Mouse (Mus musculus) lung, postnatal 0 days (tissue): ENCODE data around the gene Creb3l2. TPM values are rescaled to one million over a fixed set of nuclear protein-coding genes. Genes with fewer than 3 reads are reported as not detected.

Source experiments
- ATAC-seq: fragments of 200-750 bp; cut with Nextera tagmentation; 2 replicates; pipeline ENCODE4 v1.8.0; 2017; ENCODE audit warnings: moderate library complexity
- DNase-seq: peaks from one replicate; pipeline ENCODE4 v3.0.0-alpha.2; 2016; ENCODE audit warnings: low spot score
- H3K27ac ChIP-seq: fragments of 300-500 bp; sonication (generic); 2 replicates; pipeline ENCODE4 v1.5.1; 2014; ENCODE audit warnings: antibody characterized with exemption, mild to moderate bottlenecking, low read length, mixed read lengths
- H3K27me3 ChIP-seq: fragments of 300-500 bp; sonication (generic); replicated peaks from 2 replicates; pipeline ENCODE4 v1.6.1; 2014; ENCODE audit warnings: low read length, mixed read lengths; ENCODE audit not compliant: insufficient read depth
- H3K36me3 ChIP-seq: fragments of 300-500 bp; sonication (generic); 2 replicates; pipeline ENCODE4 v1.6.1; 2014; ENCODE audit warnings: low read length, mixed read lengths; ENCODE audit not compliant: insufficient read depth
- H3K4me1 ChIP-seq: fragments of 300-500 bp; sonication (generic); 2 replicates; pipeline ENCODE4 v1.6.1; 2014; ENCODE audit warnings: antibody characterized with exemption, low read depth, low read length, mixed read lengths; ENCODE audit not compliant: insufficient read depth
- H3K4me2 ChIP-seq: fragments of 300-500 bp; sonication (generic); replicated peaks from 2 replicates; pipeline ENCODE4 v1.6.1; 2014; ENCODE audit warnings: low read depth, mild to moderate bottlenecking, low read length, moderate library complexity, mixed read lengths
- H3K4me3 ChIP-seq: fragments of 300-500 bp; sonication (generic); 2 replicates; pipeline ENCODE4 v1.5.1; 2014; ENCODE audit warnings: low read depth, low read length
- H3K9ac ChIP-seq: fragments of 300-500 bp; sonication (generic); replicated peaks from 2 replicates; pipeline ENCODE4 v1.6.1; 2014; ENCODE audit warnings: low read depth, mild to moderate bottlenecking
- H3K9me3 ChIP-seq: fragments of 300-500 bp; sonication (generic); 2 replicates; pipeline ENCODE4 v1.6.1; 2016; ENCODE audit warnings: low read length, mixed read lengths
- CTCF ChIP-seq: IDR thresholded peaks from 2 replicates; pipeline ENCODE4 v1.5.1; 2016; ENCODE audit warnings: antibody characterized with exemption, mild to moderate bottlenecking
- EP300 ChIP-seq: IDR thresholded peaks from 2 replicates; pipeline ENCODE4 v1.6.1; 2016; ENCODE audit warnings: antibody characterized with exemption, mild to moderate bottlenecking, control low read depth
- WGBS: fragments of 180-500 bp; shearing (Covaris S2); extraction: QIAGEN DNeasy Blood & Tissue Kit; methylation state at CpG from one replicate; pipeline ENCODE4 v1.1.7; 2014; 5-methylcytosine and 5-hydroxymethylcytosine counted together
- polyA plus RNA-seq: library from polyadenylated mRNA; unstranded; fragments of >200 nt; fragmentation: Nextera tagmentation; extraction: Ambion mirVana; gene quantifications from 2 replicates; pipeline ENCODE4 v1.2.1, GENCODE M21; 2015

The Creb3l2 gene
- polyA plus RNA-seq, 1 experiment from 2014 or later: 23.8 TPM

DNA sequence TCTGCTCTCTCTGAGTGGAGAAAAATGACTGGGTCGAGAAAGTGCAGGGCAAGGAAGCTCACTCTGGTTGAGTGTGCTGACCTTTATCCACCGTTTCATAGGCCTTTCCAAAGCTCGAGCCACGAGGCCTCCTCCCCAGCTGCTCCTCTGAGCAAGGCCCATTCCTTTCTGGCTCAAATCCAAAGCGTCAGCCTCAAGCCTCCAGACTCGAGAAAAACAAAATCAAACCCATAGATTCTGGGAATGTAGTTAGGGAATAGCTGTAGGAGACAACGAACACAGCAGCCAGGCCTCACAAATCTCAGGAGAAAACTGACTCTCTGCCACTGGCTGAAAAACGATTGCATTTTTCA lies 115.4 kb downstream of the Creb3l2 start:
- Histone ChIP-seq H3K4me2 (no peak overlapping the region), H3K9ac (no peak overlapping the region), H3K36me3 (peaks cover 3% of the 10 kb centered on the region; the same call in 1 of the 2 replicates), H3K9me3 (no peaks in the 10 kb centered on the region), H3K27me3 (no peaks in the 10 kb centered on the region), H3K27ac (no peak overlapping the region), H3K4me3 (no peak overlapping the region), H3K4me1 (0 out of 2 replicates have a peak, but pooled peaks cover 4% of the 10 kb centered on the region)
- DNase-seq (peak; percentile 65), ATAC-seq (peak; percentile 18; the same call in 1 of the 2 replicates)
- TF ChIP-seq CTCF (no peak), EP300 (no peak)
- WGBS: 19% methylated on average over 8 of the region's 8 CpGs

DNA sequence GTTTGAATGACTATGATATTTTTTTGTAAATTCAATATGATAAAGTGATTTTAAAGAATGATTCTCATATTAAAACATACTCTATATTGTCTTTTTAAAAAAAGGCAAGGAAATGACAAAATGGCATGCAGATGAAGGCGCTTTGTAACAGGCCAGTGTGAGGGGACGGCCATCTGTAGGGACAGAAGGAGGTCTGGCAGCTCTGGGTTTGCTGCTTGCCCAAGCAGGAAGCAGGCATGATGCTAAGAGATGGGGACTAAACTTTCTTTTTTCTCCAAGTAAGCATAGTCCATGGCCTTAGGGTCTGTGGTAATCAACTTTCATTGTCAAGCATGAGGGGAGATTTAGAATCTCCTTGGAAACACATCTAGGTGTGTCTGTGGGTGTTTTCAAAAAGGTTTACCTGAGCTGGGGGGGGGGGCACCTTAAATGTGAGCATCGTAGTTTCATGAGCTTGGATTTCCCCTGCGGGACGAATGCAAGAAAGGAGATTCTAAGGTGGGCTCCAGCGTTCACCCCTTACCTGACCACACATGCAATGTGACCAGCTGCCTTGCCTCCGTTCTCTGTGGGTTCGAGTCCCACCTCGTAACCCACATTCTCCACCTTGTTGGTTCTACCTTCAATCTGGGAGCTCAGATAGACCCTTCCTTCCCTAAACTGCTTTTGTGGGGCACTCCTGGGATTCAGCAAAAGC lies 115.9 kb downstream of the Creb3l2 start:
- 92% methylated on average over 9 of the region's 9 CpGs for WGBS
- H3K9ac ChIP-seq: no peak overlapping the region
- H3K4me2 ChIP-seq: no peak overlapping the region
- ATAC-seq (no peak), DNase-seq (no peak)
- H3K27me3 ChIP-seq: no peaks in the 10 kb centered on the region
- TF ChIP-seq EP300 (no peak), CTCF (no peak)
- no peaks in the 10 kb centered on the region for H3K36me3 ChIP-seq
- no peak overlapping the region for H3K27ac ChIP-seq
- 0 out of 2 replicates have a peak, but pooled peaks cover 4% of the 10 kb centered on the region for H3K4me1 ChIP-seq
- no peaks in the 10 kb centered on the region for H3K9me3 ChIP-seq
- H3K4me3 ChIP-seq: no peak overlapping the region

DNA sequence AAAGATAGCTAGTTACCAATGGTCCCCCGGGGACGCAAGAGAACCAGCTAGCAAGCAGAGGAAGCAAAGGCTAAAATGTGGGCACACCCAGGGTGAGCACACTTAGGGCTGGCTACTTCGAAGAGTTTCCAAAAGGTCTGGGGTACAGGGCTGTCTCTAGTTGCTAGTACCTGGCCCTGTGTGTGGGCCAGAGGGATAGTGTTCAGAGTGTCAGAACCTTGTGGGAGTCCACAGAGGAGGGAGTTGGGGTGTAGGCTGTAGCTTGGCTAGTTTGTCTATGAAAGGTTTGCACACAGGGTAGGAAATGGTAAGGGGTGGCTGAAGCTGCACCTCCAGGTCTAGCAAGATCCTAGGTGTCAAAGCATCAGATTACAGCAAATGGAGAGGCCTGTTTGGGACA lies 116.9 kb downstream of the Creb3l2 start:
- no peak for ATAC-seq
- no peak for DNase-seq
- H3K27me3 ChIP-seq: no peaks in the 10 kb centered on the region
- H3K4me1 ChIP-seq: no peaks in the 10 kb centered on the region
- 67% methylated on average over 3 of the region's 3 CpGs for WGBS
- H3K4me3 ChIP-seq: no peak overlapping the region
- H3K4me2 ChIP-seq: no peak overlapping the region
- no peak for TF ChIP-seq EP300
- TF ChIP-seq CTCF: no peak
- H3K9ac ChIP-seq: no peak overlapping the region
- H3K9me3 ChIP-seq: no peaks in the 10 kb centered on the region
- H3K36me3 ChIP-seq: no peaks in the 10 kb centered on the region
- H3K27ac ChIP-seq: no peak overlapping the region

DNA sequence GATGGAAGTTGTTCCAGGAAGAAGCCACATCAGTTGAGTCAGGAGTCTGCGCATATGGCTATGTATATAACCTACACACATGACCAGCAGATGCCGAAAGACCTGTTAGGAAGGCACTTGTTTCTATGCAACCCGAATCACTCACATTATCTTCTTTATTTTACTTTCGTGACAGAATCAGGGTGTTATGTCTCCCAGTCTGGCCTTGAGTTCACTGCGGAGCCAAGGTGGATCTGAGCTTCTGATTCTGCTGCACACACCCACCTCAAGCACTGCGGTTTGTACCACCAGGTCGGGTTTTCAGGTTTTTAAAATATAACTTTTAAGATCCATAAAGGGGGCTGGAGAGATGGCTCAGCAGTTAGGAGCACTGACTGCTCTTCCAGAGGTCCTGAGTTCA lies 119.3 kb downstream of the Creb3l2 start:
- Histone ChIP-seq H3K27me3 (no peaks in the 10 kb centered on the region), H3K4me2 (no peak overlapping the region), H3K36me3 (no peaks in the 10 kb centered on the region), H3K4me3 (no peak overlapping the region), H3K9me3 (no peaks in the 10 kb centered on the region), H3K9ac (no peak overlapping the region), H3K27ac (no peak overlapping the region), H3K4me1 (no peaks in the 10 kb centered on the region)
- no peak for ATAC-seq
- 90% methylated on average over 7 of the region's 7 CpGs for WGBS
- DNase-seq: no peak
- TF ChIP-seq CTCF: no peak
- TF ChIP-seq EP300: no peak

DNA sequence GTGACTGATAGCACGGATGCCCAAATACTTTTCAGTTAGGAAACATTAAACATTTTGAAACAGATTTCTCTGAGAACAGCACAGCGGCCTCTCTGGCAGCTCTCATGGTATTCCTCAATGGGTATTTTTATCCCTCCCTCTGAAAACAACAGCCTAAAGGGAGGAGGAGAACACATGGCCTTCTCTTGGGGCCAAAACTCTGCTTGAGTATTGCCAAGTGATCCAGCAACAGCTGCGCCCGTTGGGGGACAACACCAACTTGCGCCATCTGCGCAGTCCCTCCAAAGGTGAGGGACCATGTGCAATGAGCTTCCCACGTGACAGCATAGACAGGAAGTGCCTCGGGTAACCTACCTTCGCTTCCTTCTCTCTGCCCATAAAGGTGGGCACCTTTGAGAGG lies 119.9 kb downstream of the Creb3l2 start:
- Histone ChIP-seq H3K4me2 (no peak overlapping the region), H3K9me3 (no peaks in the 10 kb centered on the region), H3K27ac (no peak overlapping the region), H3K4me1 (no peaks in the 10 kb centered on the region), H3K4me3 (no peak overlapping the region), H3K27me3 (no peaks in the 10 kb centered on the region), H3K36me3 (no peaks in the 10 kb centered on the region), H3K9ac (no peak overlapping the region)
- ATAC-seq: no peak
- TF ChIP-seq EP300 (no peak), CTCF (no peak)
- WGBS: 83% methylated on average over 9 of the region's 9 CpGs
- DNase-seq: no peak

DNA sequence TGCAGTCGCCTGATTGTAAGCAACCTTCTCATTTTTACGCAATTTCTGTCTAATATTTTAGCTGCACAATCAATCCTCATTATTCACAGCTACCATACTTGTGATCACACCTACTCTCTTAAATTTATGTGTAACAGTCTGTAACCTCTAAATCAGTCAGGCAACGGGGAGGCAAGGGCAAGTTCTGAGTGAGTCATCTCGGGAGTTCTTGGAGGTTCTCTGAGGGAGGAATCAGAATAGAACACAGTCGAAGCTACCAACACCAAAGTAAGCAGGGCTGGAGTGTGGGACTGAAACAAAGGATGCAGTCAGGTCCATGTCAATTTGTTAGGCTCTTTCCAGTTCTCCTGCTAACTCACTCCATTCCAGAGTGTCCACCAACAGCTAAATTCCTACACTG lies 124.0 kb downstream of the Creb3l2 start:
- Histone ChIP-seq H3K9ac (no peak overlapping the region), H3K36me3 (no peaks in the 10 kb centered on the region), H3K4me2 (no peak overlapping the region), H3K9me3 (no peaks in the 10 kb centered on the region), H3K4me3 (no peak overlapping the region), H3K27ac (no peak overlapping the region), H3K4me1 (no peaks in the 10 kb centered on the region), H3K27me3 (no peaks in the 10 kb centered on the region)
- WGBS: 68% methylated on average over 5 of the region's 5 CpGs
- TF ChIP-seq EP300 (no peak), CTCF (no peak)
- ATAC-seq: no peak
- no peak for DNase-seq

DNA sequence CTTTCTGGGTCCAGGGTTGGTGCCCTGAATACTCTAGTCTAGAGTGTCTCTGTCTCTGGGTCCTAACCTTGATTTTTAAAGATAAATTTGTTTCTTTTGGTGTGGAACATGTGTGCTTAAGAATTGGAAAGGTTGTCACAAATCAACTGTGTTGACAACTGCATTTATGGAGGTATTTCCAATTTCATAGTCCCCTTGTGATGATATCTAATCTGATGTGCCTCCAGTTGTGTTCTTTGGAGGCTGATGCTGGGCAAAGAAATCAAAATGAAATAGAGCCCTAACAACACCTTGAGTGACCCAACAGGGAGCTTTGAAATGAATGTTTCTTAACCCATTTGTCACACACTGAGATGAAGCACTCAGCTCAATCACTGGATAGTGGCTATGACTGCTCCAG lies 126.5 kb downstream of the Creb3l2 start:
- no peak overlapping the region for H3K27ac ChIP-seq
- H3K9me3 ChIP-seq: no peaks in the 10 kb centered on the region
- no peaks in the 10 kb centered on the region for H3K27me3 ChIP-seq
- no peak overlapping the region for H3K4me2 ChIP-seq
- TF ChIP-seq CTCF: no peak
- no peak for TF ChIP-seq EP300
- no peak overlapping the region for H3K4me3 ChIP-seq
- H3K9ac ChIP-seq: no peak overlapping the region
- ATAC-seq (no peak), DNase-seq (no peak)
- no peaks in the 10 kb centered on the region for H3K4me1 ChIP-seq
- H3K36me3 ChIP-seq: no peaks in the 10 kb centered on the region
